Mouse (Mus musculus) kidney, adult 18-20 months (tissue): ENCODE measurements around the gene Sag.
A peak's percentile ranks its signal among the peaks of the same experiment; 100 is the strongest.
"Not testable (repeated sequence)": the region's sequence is repeated elsewhere in the genome, so short reads cannot be mapped to it uniquely, and the experiment has no call there.

Experiments
- DNase-seq: peaks from one replicate; pipeline ENCODE4 v3.0.0; 2021

The Sag gene

DNA sequence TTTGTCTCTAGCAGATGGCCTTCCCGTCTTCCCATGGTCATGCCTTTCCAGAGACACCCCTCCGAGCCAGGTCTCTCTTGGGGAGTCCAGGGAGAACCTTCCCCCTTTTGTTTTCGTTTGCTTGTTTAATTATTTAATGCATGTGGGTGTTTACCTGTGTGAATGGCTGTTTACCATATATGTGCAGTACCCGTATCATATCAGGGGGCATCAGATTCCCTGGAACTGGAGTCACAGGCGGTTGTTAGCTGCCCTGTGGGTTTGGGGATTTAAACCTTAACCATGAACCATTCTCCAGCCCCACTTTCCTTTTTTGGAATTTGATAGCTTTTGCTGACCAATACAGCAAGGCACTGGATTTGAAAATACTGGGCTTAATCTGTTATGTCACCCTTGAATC lies 21.8 kb downstream of the Sag start:
- no peak for DNase-seq

DNA sequence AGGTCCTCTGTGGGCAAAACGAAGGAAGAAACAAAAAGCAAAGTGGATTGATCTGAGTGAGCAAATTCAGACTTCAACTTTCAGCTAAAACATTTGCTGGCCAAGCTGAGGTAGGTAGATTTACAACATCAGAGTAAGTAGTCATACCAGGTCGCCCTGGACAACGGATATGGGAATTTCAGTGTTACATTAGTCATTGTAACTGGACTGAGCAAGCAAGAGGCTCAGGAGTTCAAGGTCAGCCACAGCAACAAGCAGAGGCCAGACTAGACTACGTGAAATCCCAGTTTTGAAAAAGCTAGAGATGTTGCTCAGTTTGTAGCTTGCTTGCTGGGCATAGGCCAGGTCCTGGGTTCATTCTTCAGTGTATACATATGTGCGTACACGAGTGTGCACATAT lies 22.5 kb downstream of the Sag start:
- no peak for DNase-seq

DNA sequence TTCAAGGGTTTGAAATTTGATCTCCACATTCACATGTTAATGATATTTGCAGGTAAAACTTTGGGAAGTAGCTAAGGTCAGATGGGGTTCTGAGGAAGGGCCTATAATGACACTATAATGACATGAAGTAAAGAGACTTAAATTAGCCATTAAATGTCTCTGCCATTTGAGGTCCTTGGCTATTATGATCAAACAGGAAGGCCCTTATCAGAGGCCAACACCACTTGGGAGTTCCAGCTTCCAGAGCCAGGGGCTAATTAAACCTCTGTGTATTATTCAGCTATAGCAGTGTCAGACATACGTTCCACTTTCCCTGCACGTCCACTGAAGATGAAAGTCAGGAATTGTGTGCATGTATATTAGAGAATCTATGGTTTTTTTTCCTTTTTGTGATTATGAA lies 23.0 kb downstream of the Sag start:
- DNase-seq = no peak

DNA sequence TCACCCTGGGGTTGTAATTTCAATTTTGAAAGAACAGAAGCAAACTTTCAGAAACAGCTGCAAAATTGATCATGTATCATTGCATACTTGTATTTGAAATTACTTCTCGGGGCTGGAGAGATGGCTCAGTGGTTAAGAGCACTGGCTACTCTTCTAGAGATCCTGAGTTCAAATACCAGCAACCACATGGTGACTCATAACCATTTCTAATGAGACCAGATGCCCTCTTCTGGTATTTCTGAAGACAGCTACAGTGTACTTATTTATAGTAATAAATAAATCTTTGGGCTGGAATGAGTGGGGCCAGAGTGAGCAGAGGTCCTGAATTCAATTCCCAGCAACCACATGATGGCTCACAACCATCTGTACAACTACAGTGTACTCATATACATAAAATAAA lies 24.0 kb downstream of the Sag start:
- DNase-seq = not testable (repeated sequence)

DNA sequence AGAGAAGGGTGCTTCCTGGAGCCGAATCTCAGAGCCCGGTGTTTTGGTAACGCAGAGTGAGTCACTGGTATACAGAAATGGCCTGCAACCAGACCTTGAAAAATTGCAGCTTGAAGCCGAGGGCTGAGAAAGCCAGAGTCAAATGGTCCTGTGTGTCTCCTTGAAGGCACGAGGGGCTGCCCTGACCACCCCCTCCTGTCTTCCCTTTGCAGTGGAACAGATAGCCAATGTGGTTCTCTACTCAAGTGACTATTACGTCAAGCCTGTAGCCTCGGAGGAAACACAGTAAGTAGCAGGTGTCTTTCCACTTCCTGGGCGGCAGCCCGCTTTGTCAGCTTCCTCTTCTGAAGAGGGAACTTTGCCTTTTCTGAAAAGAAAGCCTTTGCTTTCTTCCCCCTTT lies 24.7 kb downstream of the Sag start:
- DNase-seq = no peak

DNA sequence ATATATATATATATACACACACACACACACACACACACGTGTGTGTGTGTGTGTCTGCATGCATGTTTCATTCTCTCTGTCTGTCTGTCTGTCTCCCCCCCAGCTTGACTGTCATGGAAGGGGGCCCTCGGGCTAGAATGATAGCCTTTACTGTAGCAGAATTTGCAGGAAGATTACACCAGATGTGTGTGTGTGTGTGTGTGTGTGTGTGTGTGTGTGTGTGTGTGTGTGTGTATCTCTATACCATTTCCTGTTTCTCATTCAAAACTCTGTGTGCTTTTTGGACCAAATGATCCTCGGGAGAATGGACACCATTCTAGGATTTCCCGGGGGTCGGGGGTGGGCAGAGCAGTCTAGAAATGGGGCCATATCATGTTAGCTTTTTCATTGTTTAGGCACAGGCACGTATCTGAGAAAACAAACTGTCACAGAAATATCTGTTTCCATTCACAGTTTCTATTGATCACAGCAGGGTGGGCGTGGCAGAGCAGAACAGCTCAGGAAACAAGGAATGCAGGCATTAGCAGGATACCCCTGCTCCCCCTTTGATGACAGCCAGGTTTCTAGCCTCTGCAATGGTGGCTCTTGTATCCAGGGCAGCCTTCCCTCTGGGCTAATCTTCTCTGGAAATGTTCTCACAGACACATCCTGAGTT lies 25.6 kb downstream of the Sag start:
- DNase-seq = no peak

DNA sequence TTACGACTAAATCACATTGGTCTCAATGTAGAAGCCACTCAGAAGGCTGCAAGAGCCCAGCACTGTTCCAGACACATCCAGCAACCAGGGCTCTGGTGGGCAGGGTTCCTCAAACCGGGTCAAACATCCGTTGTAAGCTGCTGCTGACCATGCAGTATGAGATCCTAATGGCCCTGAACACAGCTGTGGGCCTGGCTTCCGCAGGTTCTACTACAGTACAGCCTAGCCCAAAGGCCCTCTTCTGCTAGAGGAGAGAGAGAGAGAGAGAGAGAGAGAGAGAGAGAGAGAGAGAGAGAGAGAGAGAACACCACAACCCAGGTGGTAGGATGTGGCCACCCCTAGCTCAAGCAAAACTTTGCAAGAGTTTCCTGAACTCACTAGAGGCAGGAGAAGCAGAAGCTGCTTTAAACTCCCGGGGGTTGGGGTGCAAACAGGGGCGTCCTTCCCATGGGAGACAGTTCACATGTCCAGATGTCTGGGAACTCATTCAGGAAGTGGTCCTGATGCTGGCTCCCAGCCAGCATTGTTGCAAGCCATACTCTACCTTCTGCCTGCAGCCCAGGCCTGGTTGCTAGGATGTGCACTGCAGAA lies 26.2 kb downstream of the Sag start:
- no peak for DNase-seq

DNA sequence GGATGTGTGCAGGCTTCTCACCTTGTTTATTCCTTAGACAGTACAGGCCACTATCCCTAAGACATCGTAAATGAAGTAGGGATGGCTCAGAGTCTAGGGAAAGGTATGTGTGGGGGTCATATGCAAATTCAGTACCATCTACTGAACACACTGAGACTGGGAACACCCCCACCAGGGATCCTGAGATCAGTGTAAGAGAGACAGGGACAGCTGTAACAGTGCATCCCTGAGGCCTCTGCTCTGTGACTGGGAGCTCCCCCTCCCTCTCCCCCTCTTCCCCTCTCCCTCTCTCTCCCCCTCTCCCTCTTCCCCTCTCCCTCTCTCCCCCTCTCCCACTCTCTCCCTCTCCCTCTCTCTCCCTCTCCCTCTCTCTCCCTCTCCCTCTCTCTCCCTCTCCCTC lies 33.0 kb downstream of the Sag start:
- DNase-seq = no peak

DNA sequence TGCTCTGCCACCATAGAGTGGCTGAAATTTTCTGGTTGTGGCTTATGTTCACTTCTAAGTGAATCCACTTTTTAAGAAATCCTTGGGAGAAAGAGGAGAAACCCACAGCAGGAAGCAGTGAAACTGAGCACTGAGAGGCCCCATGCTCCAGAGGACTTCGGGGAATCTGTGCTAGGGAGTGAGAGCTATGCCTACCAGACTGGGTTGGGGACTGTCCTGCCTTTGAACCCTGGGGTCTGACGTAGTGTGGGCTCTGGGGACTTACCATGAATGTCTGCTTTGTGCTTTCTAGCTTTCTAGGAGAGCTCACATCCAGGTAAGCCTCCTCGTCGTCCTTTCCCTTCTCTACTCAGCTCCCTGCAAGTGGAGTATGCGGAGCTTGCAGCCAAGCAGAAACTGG lies 33.5 kb downstream of the Sag start:
- no peak for DNase-seq

DNA sequence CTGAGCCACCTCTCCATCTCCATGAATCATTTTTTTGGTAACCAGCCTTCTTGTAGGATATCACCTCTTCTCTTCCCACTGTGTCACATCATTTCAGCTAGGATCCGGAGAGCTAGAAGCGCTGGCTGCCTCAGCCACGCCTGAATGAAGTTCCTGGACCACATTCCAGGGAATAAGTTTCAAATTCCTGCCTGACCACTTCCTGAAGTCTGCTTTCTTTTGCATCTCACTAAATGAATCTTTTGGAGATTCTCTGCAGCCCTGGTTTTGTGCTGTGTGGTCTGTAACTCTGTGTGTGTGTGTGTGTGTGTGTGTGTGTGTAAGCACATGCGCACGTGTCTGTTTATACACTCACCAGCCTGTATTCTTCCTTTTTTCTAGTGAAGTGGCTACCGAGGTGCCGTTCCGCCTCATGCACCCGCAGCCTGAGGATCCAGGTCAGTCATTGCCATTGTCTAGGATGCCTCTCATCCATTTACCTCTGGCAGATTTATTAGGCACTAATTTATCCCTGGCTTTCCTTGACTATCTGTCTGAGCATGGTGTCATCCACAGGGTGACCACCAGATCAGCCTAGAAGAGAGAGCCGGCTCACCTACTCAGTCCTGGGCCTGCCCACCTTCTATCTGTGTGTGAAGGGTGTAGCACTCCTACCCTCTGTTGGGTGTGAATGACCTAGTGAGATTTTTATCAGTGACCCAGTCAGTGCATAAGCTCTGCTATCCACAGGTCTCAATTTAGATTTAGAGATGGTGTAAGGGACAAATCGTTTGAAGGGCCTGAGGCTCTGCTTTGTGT lies 37.1 kb downstream of the Sag start:
- DNase-seq = no peak

DNA sequence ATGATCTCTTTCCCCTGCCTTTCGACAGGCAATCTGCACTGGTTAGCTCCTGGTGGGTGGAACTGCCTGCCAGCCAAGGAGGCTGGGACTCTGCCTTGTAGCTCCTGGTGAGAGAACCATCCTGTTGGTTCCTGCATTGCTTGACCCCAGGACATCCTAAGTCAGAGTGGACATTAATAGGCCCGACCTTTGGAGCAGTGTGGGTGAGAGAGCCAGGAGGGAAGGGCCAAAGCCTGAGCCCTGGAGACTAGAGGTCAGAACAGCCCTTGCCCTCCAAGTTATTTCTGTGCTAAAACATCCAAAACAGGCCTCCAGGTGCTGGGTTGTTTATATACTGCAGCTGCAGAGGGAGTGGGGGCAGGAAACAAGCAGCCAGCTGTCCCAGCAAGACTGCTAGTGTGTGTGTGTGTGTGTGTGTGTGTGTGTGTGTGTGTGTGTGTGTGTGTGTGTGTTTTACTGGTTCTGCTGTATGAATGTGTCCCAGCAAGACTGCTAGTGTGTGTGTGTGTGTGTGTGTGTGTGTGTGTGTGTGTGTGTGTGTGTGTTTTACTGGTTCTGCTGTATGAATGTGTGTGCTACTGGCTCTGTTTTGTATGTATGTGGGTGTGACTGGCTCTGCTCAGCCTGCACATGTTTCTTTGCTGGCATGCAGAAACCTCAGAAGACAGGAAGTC lies 43.5 kb downstream of the Sag start:
- peak; percentile 59 for DNase-seq

DNA sequence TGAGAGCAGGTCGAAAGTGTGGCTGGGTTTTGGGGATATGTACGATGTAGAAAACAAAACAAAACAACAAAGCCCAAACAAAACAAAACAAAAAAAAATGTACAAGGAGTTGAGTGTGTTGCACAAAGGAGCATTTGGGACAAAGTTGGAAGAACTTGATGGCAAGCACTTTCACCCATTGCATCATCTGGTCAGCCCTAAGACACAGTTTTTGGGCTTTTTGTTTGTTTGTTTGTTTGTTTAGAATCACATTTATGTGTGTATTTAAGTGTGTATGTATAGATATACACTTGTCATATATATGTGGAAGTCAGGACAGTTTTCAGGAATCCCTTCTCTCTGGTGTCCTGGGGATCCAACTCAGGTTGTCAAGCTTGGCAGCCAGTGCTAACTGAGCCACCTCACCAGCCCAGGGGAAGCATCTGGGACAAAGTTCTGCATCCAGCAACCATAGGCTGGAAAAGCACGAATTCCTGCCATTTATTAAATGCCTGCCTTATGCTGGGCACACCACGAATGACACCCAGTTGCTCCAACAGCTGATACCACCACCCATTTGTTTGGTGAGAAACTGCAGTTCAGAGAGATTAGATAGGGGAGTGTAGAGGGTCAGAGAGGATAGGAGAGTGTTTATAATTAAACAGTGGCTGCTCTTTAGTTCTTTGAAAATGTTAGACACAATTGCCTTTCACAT lies 44.1 kb downstream of the Sag start:
- no peak for DNase-seq

DNA sequence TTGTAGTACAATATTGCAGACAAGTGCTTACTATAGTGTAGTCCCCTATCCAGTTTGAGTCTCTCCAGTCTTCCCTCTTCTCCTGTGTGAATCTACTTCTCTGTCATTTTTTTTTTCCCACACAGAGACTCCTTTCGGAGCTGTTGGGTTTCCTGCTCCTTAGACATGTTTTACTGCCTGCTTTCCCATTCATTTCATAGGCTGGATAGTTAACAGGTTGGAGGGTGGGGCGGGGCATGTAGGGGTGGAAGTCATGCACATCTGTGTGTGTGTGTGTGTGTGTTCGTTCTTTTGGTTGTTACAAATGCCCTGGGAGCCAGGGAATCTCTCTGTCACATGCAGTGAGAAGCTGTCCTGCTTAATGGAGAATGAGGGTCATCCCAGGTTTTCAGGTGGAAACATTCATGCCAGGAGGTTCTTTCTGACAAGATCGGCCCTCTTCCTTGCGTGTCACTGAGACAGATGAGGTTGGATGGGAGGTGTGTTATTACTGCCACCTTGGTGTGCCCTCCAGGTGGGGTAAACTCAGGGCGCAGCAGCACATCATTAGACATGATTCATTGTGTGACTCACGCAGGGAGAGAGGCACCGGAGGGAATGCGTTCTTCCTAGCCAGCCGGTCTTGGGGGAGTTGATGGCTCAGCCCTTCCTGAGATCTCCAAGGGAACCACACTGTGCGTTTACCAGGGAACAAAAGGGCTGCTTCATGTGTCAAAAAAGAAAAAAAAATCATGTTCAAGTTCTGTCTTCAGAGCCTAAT lies 44.9 kb downstream of the Sag start:
- DNase-seq = no peak

DNA sequence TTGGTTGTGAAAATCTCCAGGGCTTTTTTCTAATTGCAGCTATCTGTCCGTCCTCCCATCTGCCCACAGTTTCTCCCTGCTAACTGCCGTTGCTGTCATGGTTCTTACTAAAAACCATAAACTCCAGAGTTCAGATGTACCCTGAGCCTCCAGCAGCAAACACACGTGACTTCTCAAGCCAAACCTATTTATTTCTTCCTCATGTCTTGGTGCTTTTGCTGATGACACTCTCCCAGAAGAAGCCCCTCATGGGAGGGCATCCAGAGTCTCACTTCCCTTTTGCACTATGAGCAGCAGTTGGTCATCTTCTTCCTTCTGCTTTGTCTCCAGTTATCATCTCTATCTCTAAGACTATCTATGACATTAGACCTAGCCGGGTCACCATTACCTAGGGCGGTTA lies 45.8 kb downstream of the Sag start:
- DNase-seq = no peak

DNA sequence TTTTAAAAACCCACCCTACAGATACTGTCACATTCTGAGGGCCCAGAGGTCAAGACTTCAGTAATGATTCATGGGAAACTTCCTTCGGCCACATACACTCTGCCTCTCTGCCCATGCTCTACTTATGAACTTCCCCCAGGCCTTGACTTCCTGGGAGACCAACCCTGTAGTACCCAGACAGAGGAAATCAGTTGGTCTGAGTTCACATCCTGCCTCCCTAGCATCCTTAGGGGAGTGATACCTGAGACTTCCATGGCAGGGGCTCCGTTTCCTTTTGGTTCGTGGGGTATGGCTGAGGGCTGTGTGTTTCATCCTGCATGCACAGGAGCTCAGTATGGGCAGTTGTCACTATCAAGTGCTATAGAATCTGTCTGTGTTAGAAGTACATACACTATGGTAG lies 47.9 kb downstream of the Sag start:
- no peak for DNase-seq

DNA sequence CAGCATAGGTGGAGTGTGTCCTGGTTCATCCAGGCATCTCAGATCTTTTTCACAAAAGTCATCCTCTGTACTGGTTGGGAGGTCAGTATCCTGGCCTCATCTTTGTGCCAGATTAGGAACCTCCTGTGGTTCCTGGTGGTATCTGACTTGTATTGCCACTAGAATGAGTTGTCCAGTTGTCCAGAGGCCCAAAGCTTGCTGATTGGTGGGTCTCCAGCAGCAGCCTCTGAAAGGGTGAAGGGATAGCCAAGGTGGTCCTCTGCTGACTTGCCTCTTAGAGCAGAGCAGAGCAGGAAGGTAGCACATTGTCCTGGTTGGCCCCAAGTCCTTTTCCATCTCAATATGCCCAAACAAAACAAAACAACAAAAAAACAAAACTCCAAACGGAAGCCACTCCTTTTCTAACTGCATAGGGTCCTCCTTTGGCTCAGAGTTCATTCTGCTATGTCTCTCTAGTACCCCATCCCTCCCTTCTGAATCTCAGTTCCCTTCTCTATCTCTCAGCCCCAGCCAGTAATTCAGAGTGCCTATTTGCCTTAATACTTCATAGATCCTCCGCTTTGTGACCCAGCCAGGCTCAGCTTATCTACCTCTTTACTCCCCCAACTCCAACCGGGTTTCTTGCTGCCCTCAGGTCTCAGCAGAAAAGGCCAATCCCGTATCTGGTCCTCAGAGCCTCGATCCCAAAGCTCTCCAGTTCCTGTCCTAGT lies 48.8 kb downstream of the Sag start:
- DNase-seq = no peak

DNA sequence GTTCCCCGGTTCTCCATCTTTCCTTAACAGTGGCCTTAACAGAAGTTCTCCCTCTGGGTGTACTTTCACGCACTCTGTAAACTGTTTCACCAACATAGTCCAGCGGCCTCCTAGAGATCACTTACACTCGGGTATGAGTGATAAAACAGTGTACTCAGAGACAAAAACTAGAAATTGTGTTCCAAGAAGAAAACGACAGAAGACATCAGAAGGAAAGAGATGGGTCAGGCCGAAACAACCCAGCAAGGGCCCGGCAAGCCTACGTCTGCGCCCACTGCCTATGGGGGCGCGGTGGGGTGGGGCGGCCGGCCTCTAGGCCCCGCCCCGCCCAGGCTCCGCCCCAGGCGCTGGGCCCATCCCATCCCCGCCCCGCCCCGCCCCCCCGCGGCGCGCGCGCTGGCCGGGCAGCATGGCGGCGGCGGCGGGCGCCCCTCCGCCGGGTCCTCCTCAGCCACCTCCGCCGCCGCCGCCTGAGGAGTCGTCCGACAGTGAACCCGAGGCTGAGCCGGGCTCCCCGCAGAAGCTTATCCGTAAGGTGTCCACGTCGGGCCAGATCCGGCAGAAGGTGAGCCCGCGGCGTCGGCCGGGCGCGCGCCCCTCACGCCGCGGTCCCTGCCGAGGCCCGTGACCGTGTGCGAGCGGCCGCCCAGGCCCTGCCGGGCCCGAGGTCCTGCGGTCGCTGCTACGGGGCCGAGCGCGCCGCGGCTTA lies 49.6 kb downstream of the Sag start, which contains the start of gene Dgkd:
Gene Dgkd (plus strand): TSS at position 396 of the 709 bp plus-strand sequence.
- DNase-seq = peak; percentile 80

DNA sequence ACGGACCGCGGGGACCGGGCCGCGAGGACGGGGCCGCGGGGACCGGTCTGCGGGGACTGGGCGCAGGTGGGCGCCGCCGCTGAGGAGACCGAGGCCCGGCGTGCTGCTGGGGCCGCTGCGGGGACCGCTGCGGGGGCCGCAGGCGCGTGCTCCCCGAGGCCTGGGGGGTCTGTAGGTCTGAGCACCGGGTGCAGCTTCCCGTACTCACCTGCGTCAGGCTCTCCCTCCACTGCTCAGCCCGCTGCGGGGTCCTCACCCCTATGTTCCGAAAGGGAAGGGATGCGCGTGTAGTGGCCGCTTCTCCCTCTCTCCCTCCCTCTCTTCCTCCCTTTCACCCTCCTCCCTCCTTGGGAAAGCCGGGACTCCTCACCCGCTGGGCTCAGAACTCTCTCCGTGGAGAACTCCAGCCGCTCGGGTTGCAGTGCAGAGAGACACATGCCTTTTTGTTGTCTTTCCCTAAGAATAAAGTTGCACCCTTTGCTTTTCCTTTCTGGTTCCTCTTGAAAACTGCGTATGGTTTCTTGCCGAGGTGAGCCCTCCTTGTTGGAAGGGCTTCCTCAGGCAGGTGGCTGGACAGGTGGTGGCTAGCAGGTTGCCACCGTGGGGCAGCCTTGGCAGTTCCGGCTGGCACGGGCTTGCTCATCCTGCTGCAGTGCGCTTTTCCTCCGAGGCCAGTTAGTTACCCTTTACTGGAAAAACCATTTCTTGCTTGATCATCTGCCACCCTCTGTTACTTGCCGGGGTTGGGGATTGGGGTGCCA lies 50.3 kb downstream of the Sag start:
- DNase-seq = peak; percentile 67

DNA sequence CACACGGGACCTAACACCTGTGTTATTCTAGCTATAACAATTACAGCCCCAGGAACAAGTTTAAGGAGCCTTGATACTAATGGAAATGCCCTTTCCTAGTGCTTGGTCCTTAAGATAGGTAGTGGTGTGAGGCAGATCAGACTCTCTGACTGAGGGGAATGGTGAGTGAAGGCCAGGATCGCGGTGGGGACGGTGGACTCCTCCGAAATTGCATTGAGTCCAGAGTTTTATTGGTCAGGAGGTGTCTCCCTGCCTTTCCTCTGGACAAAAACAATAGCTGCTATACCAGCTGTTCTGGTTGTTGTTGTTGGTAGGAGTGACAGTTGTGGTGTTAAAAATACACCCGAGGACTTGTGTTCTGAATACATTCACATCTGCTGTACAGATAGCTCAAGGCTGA lies 50.9 kb downstream of the Sag start:
- DNase-seq = peak; percentile 17

DNA sequence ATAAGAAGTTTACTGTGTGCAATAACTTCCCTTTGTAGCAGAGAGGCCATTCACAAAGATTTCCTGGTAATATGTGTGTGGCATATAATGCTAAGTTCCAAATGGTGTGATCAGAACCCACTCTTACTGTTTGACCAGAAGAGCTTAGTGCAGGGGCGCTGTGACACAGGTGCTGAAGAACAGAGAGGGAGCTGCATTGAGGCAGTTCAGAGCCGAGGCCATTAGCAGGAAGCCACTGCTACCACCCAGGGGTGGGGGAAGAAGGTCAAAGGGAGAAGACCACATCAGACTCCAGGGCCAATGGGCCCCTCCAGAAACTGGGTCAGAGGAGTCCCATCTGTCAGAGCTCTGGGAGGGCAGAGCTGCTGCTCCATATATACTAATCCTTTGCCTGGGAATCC lies 51.4 kb downstream of the Sag start:
- DNase-seq = no peak
